Mouse (Mus musculus): ENCODE results near the gene Dennd5a.

DNA sequence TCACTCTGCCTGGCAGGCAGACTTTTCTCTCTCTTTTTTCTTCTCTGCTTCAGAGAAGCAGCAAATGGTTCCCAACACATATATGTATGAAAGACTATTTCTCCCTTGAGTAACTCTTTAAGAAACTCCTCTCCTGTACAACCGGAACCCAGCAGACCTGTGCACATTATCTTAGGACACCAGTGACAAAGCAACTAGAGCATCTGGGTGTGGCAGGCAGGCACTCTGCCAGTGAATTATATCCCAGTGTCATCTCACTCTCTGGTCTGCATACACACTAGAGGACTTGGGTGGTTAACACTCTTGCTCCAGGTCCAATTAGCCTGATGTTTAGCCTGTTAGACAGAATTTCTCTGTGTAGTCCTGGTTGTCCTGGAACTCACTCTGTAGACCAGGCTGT is 48.2 kb upstream of the Dennd5a start:
- no peak for TF ChIP-seq CTCF (IDR thresholded peaks at IDR 0.05; ENCODE audit: control insufficient read depth, insufficient read depth, insufficient replicate concordance, low read depth, low read length)
- TF ChIP-seq POLR2A (IDR thresholded peaks at IDR 0.05; ENCODE audit: control insufficient read depth, low read depth, low read length), result no peak
